Mouse (Mus musculus) MEL (cell line): ENCODE measurements around the gene Gpx5. TPM values are rescaled to one million over a fixed set of nuclear protein-coding genes. Genes with fewer than 3 reads are reported as not detected.

Experiments used
- DNase-seq: peaks from one replicate; pipeline ENCODE4 v3.0.0; 2011; ENCODE audit warnings: low read depth, low spot score
- H3K27ac ChIP-seq: 2 replicates; pipeline ENCODE4 v1.5.1; 2012; ENCODE audit warnings: low read depth, mild to moderate bottlenecking, control low read depth, low read length, moderate library complexity; ENCODE audit not compliant: control insufficient read depth
- H3K27me3 ChIP-seq, 2 experiments: fragments of 150-350 bp in 1 of 2; sonication (generic) in 1 of 2; 2 replicates each; pipeline ENCODE4 v1.6.1; 2012; ENCODE audit warnings: low read length in 2 of 2, mild to moderate bottlenecking in 2 of 2, improper control_type of control experiment in 1 of 2, moderate library complexity in 1 of 2; ENCODE audit not compliant: insufficient read depth in 2 of 2, control insufficient read depth in 1 of 2
- H3K36me3 ChIP-seq, 2 experiments: 2 replicates each; pipeline ENCODE4 v1.6.1; 2012 to 2014; ENCODE audit warnings: low read length in 2 of 2, improper control_type of control experiment in 1 of 2, inconsistent platforms in 1 of 2, mild to moderate bottlenecking in 1 of 2; ENCODE audit not compliant: insufficient read depth in 2 of 2, control insufficient read depth in 1 of 2
- H3K4me1 ChIP-seq, 2 experiments: fragments of 150-350 bp in 1 of 2; sonication (generic) in 1 of 2; 2 replicates each; pipeline ENCODE4 v1.6.1; 2012; ENCODE audit warnings: low read length in 2 of 2, improper control_type of control experiment in 1 of 2, mild to moderate bottlenecking in 1 of 2; ENCODE audit not compliant: insufficient read depth in 2 of 2, control insufficient read depth in 1 of 2
- H3K4me3 ChIP-seq, 2 experiments: fragments of 150-350 bp in 1 of 2; sonication (generic) in 1 of 2; 2 replicates each; pipeline ENCODE4 v1.5.1; 2012; ENCODE audit warnings: low read depth in 2 of 2, low read length in 2 of 2, mild to moderate bottlenecking in 2 of 2, moderate library complexity in 2 of 2, control low read depth in 1 of 2, improper control_type of control experiment in 1 of 2; ENCODE audit not compliant: control insufficient read depth in 1 of 2, insufficient read depth in 1 of 2
- H3K79me2 ChIP-seq: 2 replicates; pipeline ENCODE4 v1.6.1; 2012; ENCODE audit warnings: mild to moderate bottlenecking, low read length, moderate library complexity; ENCODE audit not compliant: control insufficient read depth, poor library complexity, insufficient read depth
- H3K9ac ChIP-seq: 2 replicates; pipeline ENCODE4 v1.6.1; 2012; ENCODE audit warnings: low read depth, mild to moderate bottlenecking, control low read depth, low read length, moderate library complexity; ENCODE audit not compliant: control insufficient read depth, poor library complexity, severe bottlenecking
- H3K9me3 ChIP-seq: fragments of 150-350 bp; sonication (generic); replicated peaks from 2 replicates; pipeline ENCODE4 v1.6.1; 2012; ENCODE audit warnings: mild to moderate bottlenecking, low read length, improper control_type of control experiment, moderate library complexity; ENCODE audit not compliant: insufficient read depth
- BHLHE40 ChIP-seq: IDR thresholded peaks from 2 replicates; pipeline ENCODE4 v1.6.1; 2012; ENCODE audit warnings: low read depth, mild to moderate bottlenecking, inconsistent platforms, low read length, improper control_type of control experiment, borderline replicate concordance
- CTCF ChIP-seq, 3 experiments: IDR thresholded peaks in 2 of 3; conservative IDR thresholded peaks in 1 of 3; 2 replicates each; pipeline ENCODE4 v1.5.1; 2011 to 2012; ENCODE audit warnings: low read length in 3 of 3, low read depth in 2 of 3, mild to moderate bottlenecking in 2 of 3, improper control_type of control experiment in 1 of 3, inconsistent platforms in 1 of 3, mixed read lengths in 1 of 3, moderate library complexity in 1 of 3; ENCODE audit not compliant: control insufficient read depth in 1 of 3, insufficient read depth in 1 of 3, poor library complexity in 1 of 3, severe bottlenecking in 1 of 3
- E2F4 ChIP-seq: IDR thresholded peaks from 2 replicates; pipeline ENCODE4 v1.6.1; 2011; ENCODE audit warnings: low read depth, low read length, improper control_type of control experiment, borderline replicate concordance
- EP300 ChIP-seq, 2 experiments: IDR thresholded peaks; 2 replicates each; pipeline ENCODE4 v1.6.1; 2011; ENCODE audit warnings: improper control_type of control experiment in 2 of 2, low read length in 2 of 2, low read depth in 1 of 2, mild to moderate bottlenecking in 1 of 2
- ETS1 ChIP-seq: IDR thresholded peaks from 2 replicates; pipeline ENCODE4 v1.6.1; 2012; ENCODE audit warnings: low read depth, mild to moderate bottlenecking, inconsistent platforms, low read length, improper control_type of control experiment, moderate library complexity
- GABPA ChIP-seq: IDR thresholded peaks from 2 replicates; pipeline ENCODE4 v1.6.1; 2012; ENCODE audit warnings: low read depth, mild to moderate bottlenecking, inconsistent platforms, low read length, improper control_type of control experiment, moderate library complexity
- GATA1 ChIP-seq: IDR thresholded peaks from 2 replicates; pipeline ENCODE4 v1.6.1; 2011; ENCODE audit warnings: low read depth, low read length, improper control_type of control experiment
- JUND ChIP-seq: IDR thresholded peaks from 2 replicates; pipeline ENCODE4 v1.6.1; 2011; ENCODE audit warnings: low read depth, mild to moderate bottlenecking, improper control_type of control experiment, low read length
- KAT2A ChIP-seq: conservative IDR thresholded peaks from 2 replicates; pipeline ENCODE4 v1.6.1; 2012; ENCODE audit warnings: low read depth, low read length, improper control_type of control experiment, inconsistent platforms
- MAZ ChIP-seq: IDR thresholded peaks from 2 replicates; pipeline ENCODE4 v1.6.1; 2012; ENCODE audit warnings: low read depth, mild to moderate bottlenecking, inconsistent platforms, low read length, improper control_type of control experiment
- SIN3A ChIP-seq: IDR thresholded peaks from 2 replicates; pipeline ENCODE4 v1.6.1; 2012; ENCODE audit warnings: low read length, improper control_type of control experiment, inconsistent platforms
- TAL1 ChIP-seq: IDR thresholded peaks from 2 replicates; pipeline ENCODE4 v1.6.1; 2012; ENCODE audit warnings: mild to moderate bottlenecking, inconsistent platforms, low read length, moderate library complexity, mixed read lengths
- TBP ChIP-seq: IDR thresholded peaks from 2 replicates; pipeline ENCODE4 v1.8.0; 2011; ENCODE audit warnings: low read depth, low read length, improper control_type of control experiment
- USF1 ChIP-seq: IDR thresholded peaks from 2 replicates; pipeline ENCODE4 v1.6.1; 2014; ENCODE audit warnings: low read depth, mild to moderate bottlenecking, inconsistent platforms, low read length, improper control_type of control experiment, moderate library complexity
- ZMIZ1 ChIP-seq: IDR thresholded peaks from 2 replicates; pipeline ENCODE4 v1.6.1; 2012; ENCODE audit warnings: low read depth, mild to moderate bottlenecking, inconsistent platforms, low read length, improper control_type of control experiment, moderate library complexity
- ZNF384 ChIP-seq: IDR thresholded peaks from 2 replicates; pipeline ENCODE4 v1.6.1; 2012; ENCODE audit warnings: low read depth, mild to moderate bottlenecking, inconsistent platforms, low read length, improper control_type of control experiment
- polyA plus RNA-seq, 2 experiments: library from polyadenylated mRNA; stranded (reverse) in 1 of 2; unstranded in 1 of 2; fragments of >175 nt in 1 of 2; fragments of >200 nt in 1 of 2; gene quantifications; 2 replicates each; pipeline versions ENCODE4 v1.2.1 to v1.2.4; 2012; ENCODE audit warnings: low replicate concordance in 2 of 2, low read depth in 1 of 2; ENCODE audit not compliant: insufficient read length in 2 of 2, insufficient read depth in 1 of 2, missing spikeins in 1 of 2
- total RNA-seq: library from RNA; depleted of rRNA; stranded (reverse); fragments of 300-350 nt; gene quantifications from 2 replicates; pipeline ENCODE4 v1.2.3, GENCODE M21; 2012; rRNA removed

Gpx5 gene
- total and polyA plus RNA-seq, 3 experiments, result not detected

GRCm38 (mm10) chr13:21237161-21237560 lies 55.4 kb downstream of the Gpx5 start:
- Histone ChIP-seq H3K27me3 (no peaks in the 10 kb centered on the region; a peak in 1 of 4 replicates), H3K4me3 (no peak overlapping the region), H3K4me1 (peaks cover 0 to 4% of the 10 kb centered on the region in 2 experiments; a peak in 1 of 4 replicates), H3K36me3 (peaks cover 0 to 2% of the 10 kb centered on the region in 2 experiments; a peak in 1 of 4 replicates), H3K9ac (no peak overlapping the region), H3K27ac (no peak overlapping the region), H3K79me2 (no peaks in the 10 kb centered on the region; the same call in 1 of the 2 replicates), H3K9me3 (no peaks in the 10 kb centered on the region)
- TF ChIP-seq GABPA (no peak), CTCF (IDR thresholded peaks at IDR 0.05 in 2 of 3, conservative IDR thresholded peaks at IDR 0.05 in 1 of 3; ENCODE audit: control insufficient read depth in 1 of 3, insufficient read depth in 1 of 3, low read depth in 2 of 3, low read length in 3 of 3, poor library complexity in 1 of 3, severe bottlenecking in 1 of 3) (no peak), TBP (no peak), E2F4 (no peak), USF1 (no peak), ETS1 (no peak), SIN3A (no peak), ZNF384 (no peak), EP300 (IDR thresholded peaks at IDR 0.05; ENCODE audit: low read depth in 1 of 2, low read length in 2 of 2) (no peak)
- DNase-seq, result no peak

- H3K9ac ChIP-seq, result no peak overlapping the region
- TF ChIP-seq GABPA (no peak), BHLHE40 (no peak), ZMIZ1 (no peak), KAT2A (no peak), TAL1 (no peak), USF1 (no peak), JUND (no peak), MAZ (no peak), E2F4 (no peak), GATA1 (no peak), EP300 (IDR thresholded peaks at IDR 0.05; ENCODE audit: low read depth in 1 of 2, low read length in 2 of 2) (no peak)
- no peak overlapping the region for H3K4me3 ChIP-seq
- H3K4me1 ChIP-seq, result peaks cover 0 to 4% of the 10 kb centered on the region in 2 experiments; a peak in 1 of 4 replicates
- DNase-seq, result no peak
- H3K36me3 ChIP-seq, result peaks cover 0 to 2% of the 10 kb centered on the region in 2 experiments; a peak in 1 of 4 replicates
- no peaks in the 10 kb centered on the region; the same call in 1 of the 2 replicates for H3K79me2 ChIP-seq
- no peaks in the 10 kb centered on the region for H3K9me3 ChIP-seq
- H3K27me3 ChIP-seq, result no peaks in the 10 kb centered on the region; a peak in 1 of 4 replicates
- H3K27ac ChIP-seq, result no peak overlapping the region
These were observed 55.8 kb downstream of the Gpx5 start for GRCm38 (mm10) chr13:21236714-21237113.

Other genes starting within 250 kb of the Gpx5 start
- not detected in 2 replicates for gene Olfr1370, start 217.8 kb downstream of the Gpx5 start, total RNA-seq
- not detected for gene Olfr1370, start 217.8 kb downstream of the Gpx5 start, polyA plus RNA-seq
- gene Olfr1369-ps1, start 181.2 kb downstream of the Gpx5 start, total RNA-seq, result not detected in 2 replicates
- gene Olfr1369-ps1, start 181.2 kb downstream of the Gpx5 start, polyA plus RNA-seq, result under 1 TPM in 1 of 2 experiments, not detected in 1; 0.74 TPM
- not detected in 2 replicates for gene Olfr263, start 163.1 kb downstream of the Gpx5 start, total RNA-seq
- gene Olfr263, start 163.1 kb downstream of the Gpx5 start, polyA plus RNA-seq, result not detected
- gene Olfr1368, start 146.9 kb downstream of the Gpx5 start, total RNA-seq, result not detected in 2 replicates
- not detected for gene Olfr1368, start 146.9 kb downstream of the Gpx5 start, polyA plus RNA-seq
- gene Trim27, start 113.3 kb downstream of the Gpx5 start, total RNA-seq, result 257 and 258 TPM in 2 replicates
- 100 to 1,000 TPM; 311 to 339 TPM for gene Trim27, start 113.3 kb downstream of the Gpx5 start, polyA plus RNA-seq
- gene Gpx6, start 19.4 kb upstream of the Gpx5 start, total RNA-seq, result not detected in 2 replicates
- gene Gpx6, start 19.4 kb upstream of the Gpx5 start, polyA plus RNA-seq, result not detected
- gene Olfr1367, start 54.2 kb upstream of the Gpx5 start, total RNA-seq, result not detected in 2 replicates
- not detected for gene Olfr1367, start 54.2 kb upstream of the Gpx5 start, polyA plus RNA-seq
- 9.7 and 11.1 TPM in 2 replicates for gene Zscan12, start 70.1 kb upstream of the Gpx5 start, total RNA-seq
- gene Zscan12, start 70.1 kb upstream of the Gpx5 start, polyA plus RNA-seq, result 1 to 10 TPM in 1 of 2 experiments, not detected in 1; 6.8 TPM
- gene Zkscan3, start 110.0 kb upstream of the Gpx5 start, total RNA-seq, result 16.9 and 17.8 TPM in 2 replicates
- gene Zkscan3, start 110.0 kb upstream of the Gpx5 start, polyA plus RNA-seq, result 10 to 100 TPM in 1 of 2 experiments, not detected in 1; 17.1 TPM
- 0.26 and 0.35 TPM in 2 replicates for gene Pgbd1, start 148.3 kb upstream of the Gpx5 start, total RNA-seq
- under 1 TPM in 1 of 2 experiments, not detected in 1; 0.25 TPM for gene Pgbd1, start 148.3 kb upstream of the Gpx5 start, polyA plus RNA-seq
- 7.4 and 7.7 TPM in 2 replicates for gene Zscan26, start 161.0 kb upstream of the Gpx5 start, total RNA-seq
- 1 to 10 TPM in 1 of 2 experiments, not detected in 1; 8.0 TPM for gene Zscan26, start 161.0 kb upstream of the Gpx5 start, polyA plus RNA-seq
- 0.12 TPM in 1 of 2 replicates, not detected in the other for gene Nkapl, start 175.8 kb upstream of the Gpx5 start, total RNA-seq
- under 1 TPM in 1 of 2 experiments, not detected in 1; 0.17 TPM for gene Nkapl, start 175.8 kb upstream of the Gpx5 start, polyA plus RNA-seq
- not detected in 2 replicates for gene Zkscan4, start 186.2 kb upstream of the Gpx5 start, total RNA-seq
- gene Zkscan4, start 186.2 kb upstream of the Gpx5 start, polyA plus RNA-seq, result not detected
- not detected in 2 replicates for gene Gm10065, start 186.7 kb upstream of the Gpx5 start, total RNA-seq
- not detected for gene Gm10065, start 186.7 kb upstream of the Gpx5 start, polyA plus RNA-seq
- gene AK157302, start 202.5 kb upstream of the Gpx5 start, total RNA-seq, result 0.50 TPM in 1 of 2 replicates, not detected in the other
- gene AK157302, start 202.5 kb upstream of the Gpx5 start, polyA plus RNA-seq, result under 1 TPM in 1 of 2 experiments, not detected in 1; 0.10 TPM
- gene Gm11273, start 208.7 kb upstream of the Gpx5 start, total RNA-seq, result 16.4 and 32.5 TPM in 2 replicates
- gene Gm11273, start 208.7 kb upstream of the Gpx5 start, polyA plus RNA-seq, result 100 to 1,000 TPM in 1 of 2 experiments, not detected in 1; 306 TPM
- gene Zkscan8, start 238.4 kb upstream of the Gpx5 start, total RNA-seq, result 3.2 and 3.9 TPM in 2 replicates
- 1 to 10 TPM in 1 of 2 experiments, not detected in 1; 3.4 TPM for gene Zkscan8, start 238.4 kb upstream of the Gpx5 start, polyA plus RNA-seq